Mouse (Mus musculus): Measurements from ENCODE around the gene Prr29.

The Prr29 gene

GRCm38 (mm10) chr11:106410507-106410906 is 45.2 kb downstream of the Prr29 start:
- DNase-seq, result no peak

GRCm38 (mm10) chr11:106411157-106411556 is 45.9 kb downstream of the Prr29 start:
- DNase-seq, result no peak

GRCm38 (mm10) chr11:106412641-106413360 is 47.5 kb downstream of the Prr29 start:
- no peak for DNase-seq

GRCm38 (mm10) chr11:106416331-106416730 is 51.1 kb downstream of the Prr29 start:
- no peak for DNase-seq

- DNase-seq, result no peak
Observed at GRCm38 (mm10) chr11:106417860-106418259, 52.6 kb downstream of the Prr29 start.

- DNase-seq, result peak; percentile 75 to 85
Observed at GRCm38 (mm10) chr11:106418622-106419196, 53.4 kb downstream of the Prr29 start.

GRCm38 (mm10) chr11:106419262-106420102 is 54.2 kb downstream of the Prr29 start:
- no peak for DNase-seq

GRCm38 (mm10) chr11:106425201-106425600 is 59.9 kb downstream of the Prr29 start:
- no peak for DNase-seq

- no peak for DNase-seq
Observed at GRCm38 (mm10) chr11:106426447-106426846, 61.2 kb downstream of the Prr29 start.
